Mouse (Mus musculus): ENCODE data around the gene Kcnk5.

DNA sequence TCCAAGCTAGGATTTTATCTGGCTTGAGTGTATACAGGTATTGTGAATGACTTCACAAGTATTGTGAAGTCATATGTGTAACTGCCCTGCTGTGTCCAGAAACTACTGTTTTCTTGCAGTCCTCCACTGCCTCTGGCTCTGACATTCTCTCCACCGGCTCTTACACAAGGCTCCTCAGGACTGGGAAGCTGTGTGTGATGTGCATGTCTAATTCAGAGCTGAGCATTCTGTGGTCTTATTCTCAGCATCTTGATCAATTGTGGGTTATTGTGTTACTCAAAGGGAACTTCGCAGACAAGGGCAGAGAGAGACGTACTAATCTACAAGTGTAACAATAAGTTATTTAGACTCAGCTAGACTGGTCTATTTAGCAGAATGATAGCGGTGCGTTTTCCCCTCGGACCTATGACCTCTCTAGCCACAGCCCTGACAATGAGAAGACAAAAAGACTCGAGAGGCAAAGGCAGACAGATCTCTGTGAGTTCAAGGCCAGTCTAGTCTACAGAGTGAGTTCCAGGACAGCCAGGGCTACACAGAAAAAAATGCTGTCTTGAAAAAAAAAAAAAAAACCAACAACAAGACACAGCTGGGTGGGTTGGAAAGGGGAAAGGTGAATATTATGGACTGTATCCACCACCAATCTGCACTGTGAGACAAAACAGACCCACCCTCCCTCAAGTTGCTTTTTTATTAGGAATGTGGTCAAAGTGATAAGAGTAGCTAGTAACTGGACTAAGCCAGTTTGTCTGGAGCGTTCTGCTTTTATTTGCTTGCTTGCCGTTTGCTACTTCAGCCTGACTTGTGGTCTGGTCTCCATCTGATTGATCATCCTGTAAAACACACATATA is 30.4 kb upstream of the Kcnk5 start:
- TF ChIP-seq CTCF (IDR thresholded peaks at IDR 0.05; ENCODE audit: extremely low read depth, insufficient read length, insufficient replicate concordance, low read depth, low read length) (no peak), POLR2A (IDR thresholded peaks at IDR 0.05; ENCODE audit: low read depth, low read length) (no peak)

Measured in small intestine, adult 2 months (tissue).